Mouse (Mus musculus) limb, embryonic 14.5 days (tissue): ENCODE data around the gene Cisd1. TPM values are rescaled to one million over a fixed set of nuclear protein-coding genes. Genes with fewer than 3 reads are reported as not detected.

Experiments used
- ATAC-seq: fragments of 200-750 bp; cut with Nextera tagmentation; 2 replicates; pipeline ENCODE4 v1.8.0; 2017; ENCODE audit warnings: low read depth, moderate number of reproducible peaks, moderate TSS enrichment; ENCODE audit not compliant: low FRiP score
- DNase-seq: peaks from one replicate; pipeline ENCODE4 v3.0.0-alpha.2; 2015; ENCODE audit warnings: low spot score
- H3K27ac ChIP-seq: fragments of 300-500 bp; sonication (generic); replicated peaks from 2 replicates; pipeline ENCODE4 v1.5.1; 2014; ENCODE audit warnings: low read depth, mild to moderate bottlenecking, low read length, moderate library complexity, mixed read lengths
- H3K27me3 ChIP-seq: fragments of 300-500 bp; sonication (generic); 2 replicates; pipeline ENCODE4 v1.6.1; 2014; ENCODE audit warnings: low read length, mixed read lengths; ENCODE audit not compliant: control insufficient read depth, insufficient read depth
- H3K36me3 ChIP-seq: fragments of 300-500 bp; sonication (generic); 2 replicates; pipeline ENCODE4 v1.6.1; 2014; ENCODE audit warnings: mild to moderate bottlenecking, low read length, moderate library complexity, mixed read lengths; ENCODE audit not compliant: control insufficient read depth, insufficient read depth
- H3K4me1 ChIP-seq: fragments of 300-500 bp; sonication (generic); 2 replicates; pipeline ENCODE4 v1.6.1; 2014; ENCODE audit warnings: antibody characterized with exemption, low read length, mixed read lengths; ENCODE audit not compliant: control insufficient read depth, insufficient read depth
- H3K4me2 ChIP-seq: fragments of 300-500 bp; sonication (generic); replicated peaks from 2 replicates; pipeline ENCODE4 v1.6.1; 2014; ENCODE audit warnings: low read depth, mild to moderate bottlenecking, low read length, moderate library complexity; ENCODE audit not compliant: severe bottlenecking
- H3K4me3 ChIP-seq: fragments of 300-500 bp; sonication (generic); replicated peaks from 2 replicates; pipeline ENCODE4 v1.5.1; 2014; ENCODE audit warnings: low read length
- H3K9ac ChIP-seq: fragments of 300-500 bp; sonication (generic); 2 replicates; pipeline ENCODE4 v1.6.1; 2014; ENCODE audit warnings: mild to moderate bottlenecking, low read depth, low read length, moderate library complexity; ENCODE audit not compliant: severe bottlenecking
- H3K9me3 ChIP-seq: fragments of 300-500 bp; sonication (generic); 2 replicates; pipeline ENCODE4 v1.6.1; 2016; ENCODE audit warnings: low read length; ENCODE audit not compliant: control insufficient read depth
- POLR2A ChIP-seq: fragments of 200-500 bp; IDR thresholded peaks from 2 replicates; pipeline ENCODE4 v1.8.0; 2012; ENCODE audit warnings: inconsistent platforms, mild to moderate bottlenecking, moderate library complexity, borderline replicate concordance; ENCODE audit not compliant: insufficient read depth, insufficient read length; ENCODE audit errors: extremely low read depth
- WGBS: fragments of 180-500 bp; shearing (Covaris S2); extraction: QIAGEN DNeasy Blood & Tissue Kit; methylation state at CpG from one replicate; pipeline ENCODE4 v1.1.7; 2014; 5-methylcytosine and 5-hydroxymethylcytosine counted together
- polyA plus RNA-seq, 2 experiments: library from polyadenylated mRNA; depleted of rRNA in 1 of 2; stranded (reverse) in 1 of 2; unstranded in 1 of 2; fragments of >200 nt; fragmentation: Nextera tagmentation in 1 of 2; extraction: Ambion mirVana in 1 of 2; gene quantifications; 2 replicates each; pipeline versions ENCODE4 v1.2.1 to v1.2.3; 2012 to 2014

Cisd1 gene
- polyA plus RNA-seq, 2 experiments = 35.7 to 80.0 TPM

- Histone ChIP-seq H3K27me3 (no peaks in the 10 kb centered on the region), H3K4me2 (peak overlapping the region; percentile 83), H3K27ac (no peak overlapping the region), H3K9me3 (no peaks in the 10 kb centered on the region), H3K36me3 (no peaks in the 10 kb centered on the region), H3K9ac (peak overlapping the region; percentile 79), H3K4me3 (peak overlapping the region; percentile 77), H3K4me1 (peaks cover 13% of the 10 kb centered on the region)
- TF ChIP-seq POLR2A = no peak
- DNase-seq (no peak), ATAC-seq (no peak)
- 21% methylated on average over 16 of the region's 16 CpGs for WGBS
Observed at GRCm38 (mm10) chr10:71348637-71349280, 4.0 kb upstream of the Cisd1 start.

GRCm38 (mm10) chr10:71347964-71348636 is 3.3 kb upstream of the Cisd1 start:
- H3K4me2 ChIP-seq = peak overlapping the region; percentile 83
- TF ChIP-seq POLR2A = no peak
- H3K9me3 ChIP-seq = no peaks in the 10 kb centered on the region
- peak overlapping the region; percentile 77 for H3K4me3 ChIP-seq
- H3K4me1 ChIP-seq = peaks cover 13% of the 10 kb centered on the region
- DNase-seq = peak; percentile 45
- H3K9ac ChIP-seq = peak overlapping the region; percentile 79
- H3K36me3 ChIP-seq = no peaks in the 10 kb centered on the region
- WGBS = 0% methylated on average over 32 of the region's 48 CpGs
- ATAC-seq = peak; percentile 34; the same call in 1 of the 2 replicates
- no peaks in the 10 kb centered on the region for H3K27me3 ChIP-seq
- H3K27ac ChIP-seq = peak overlapping the region; percentile 61

GRCm38 (mm10) chr10:71347509-71347949 is 2.8 kb upstream of the Cisd1 start, which contains the start of gene Ipmk:
Ipmk (plus strand) TSS chr10:71347763.
- no peaks in the 10 kb centered on the region for H3K27me3 ChIP-seq
- ATAC-seq (peak; percentile 91), DNase-seq (peak; percentile 96)
- peaks cover 13% of the 10 kb centered on the region for H3K4me1 ChIP-seq
- H3K27ac ChIP-seq = peak within 1 kb of the TSS; percentile 61
- no peaks in the 10 kb centered on the region for H3K36me3 ChIP-seq
- WGBS = under 1% methylated on average over 18 of the region's 49 CpGs
- H3K4me3 ChIP-seq = peak within 1 kb of the TSS; percentile 77
- TF ChIP-seq POLR2A = 0 out of 2 replicates have a peak, but pooled peaks have one; percentile 15
- peak within 1 kb of the TSS; percentile 83 for H3K4me2 ChIP-seq
- H3K9me3 ChIP-seq = no peaks in the 10 kb centered on the region
- peak within 1 kb of the TSS; percentile 79 for H3K9ac ChIP-seq

- no peak for DNase-seq
- WGBS = 9% methylated on average over 13 of the region's 13 CpGs
Observed at GRCm38 (mm10) chr10:71346722-71347508, 2.2 kb upstream of the Cisd1 start.

GRCm38 (mm10) chr10:71346106-71346505 is 1.4 kb upstream of the Cisd1 start:
- Histone ChIP-seq H3K4me1 (peaks cover 18% of the 10 kb centered on the region), H3K27ac (no peak overlapping the region), H3K36me3 (no peaks in the 10 kb centered on the region), H3K9me3 (no peaks in the 10 kb centered on the region), H3K4me2 (no peak overlapping the region), H3K9ac (no peak overlapping the region), H3K4me3 (no peak overlapping the region), H3K27me3 (no peaks in the 10 kb centered on the region)
- ATAC-seq (no peak), DNase-seq (no peak)
- WGBS = 23% methylated on average over 2 of the region's 2 CpGs
- TF ChIP-seq POLR2A = no peak

More at GRCm38 (mm10) chr10:71346722-71347508, 2.2 kb upstream of the Cisd1 start:
- no peak for ATAC-seq
- Histone ChIP-seq H3K4me1 (peaks cover 18% of the 10 kb centered on the region), H3K4me3 (peak overlapping the region; percentile 77), H3K36me3 (no peaks in the 10 kb centered on the region), H3K9ac (peak overlapping the region; percentile 79), H3K9me3 (no peaks in the 10 kb centered on the region), H3K4me2 (peak overlapping the region; percentile 83), H3K27me3 (no peaks in the 10 kb centered on the region), H3K27ac (0 out of 2 replicates have a peak overlapping the region, but pooled peaks have one; percentile 33)
- no peak for TF ChIP-seq POLR2A
